In genomic region chr1:136386914-136387313, GRCm38 (mm10) we compare ENCODE assay signal across 10 mouse cellular contexts.
"Had no signal": no experiment of that assay in that cellular context is flagged by ENCODE, and none has a peak within 500 bp of the region (broad histone marks: within the 10 kb centered on the region; RNA-seq: fewer than 3 reads in every experiment).

No protein-coding gene starts in this region.

- H3K27me3 ChIP-seq: kidney, embryonic 15.5 days; midbrain, embryonic 13.5 days; neural tube, embryonic 15.5 days had no signal

- H3K36me3 ChIP-seq: kidney, embryonic 15.5 days; midbrain, embryonic 13.5 days; neural tube, embryonic 15.5 days had no signal

- H3K4me1 ChIP-seq: kidney, embryonic 15.5 days; midbrain, embryonic 13.5 days had no signal

- H3K4me3 ChIP-seq: kidney, embryonic 15.5 days; midbrain, embryonic 13.5 days; myocyte; neural tube, embryonic 15.5 days had no signal

- H3K27ac ChIP-seq: kidney, embryonic 15.5 days; liver, embryonic 14.5 days; midbrain, embryonic 13.5 days; neural tube, embryonic 15.5 days had no signal

- DNase-seq: kidney, postnatal 25 days; layer of hippocampus, postnatal 36 days; lung, adult 18-20 months; thymus, adult 18-20 months; thymus, postnatal 14 days had no signal

- H3K9me3 ChIP-seq: kidney, embryonic 15.5 days; midbrain, embryonic 13.5 days; neural tube, embryonic 15.5 days had no signal

- ATAC-seq: midbrain, embryonic 13.5 days had no signal

- H3K9ac ChIP-seq: kidney, embryonic 15.5 days; liver, embryonic 14.5 days; midbrain, embryonic 13.5 days; neural tube, embryonic 15.5 days had no signal

- H3K4me2 ChIP-seq: kidney, embryonic 15.5 days; midbrain, embryonic 13.5 days; neural tube, embryonic 15.5 days had no signal
